Mouse (Mus musculus) olfactory bulb, adult 2 months (tissue): ENCODE data around the gene Ppm1f.
A peak's percentile ranks its signal among the peaks of the same experiment; 100 is the strongest.

Experiments used
- CTCF ChIP-seq: fragments of 200-500 bp; IDR thresholded peaks from 2 replicates; pipeline ENCODE4 v1.5.1; 2012; ENCODE audit warnings: low read depth, mild to moderate bottlenecking, low read length, moderate library complexity; ENCODE audit not compliant: insufficient read depth
- POLR2A ChIP-seq: fragments of 200-500 bp; IDR thresholded peaks from 2 replicates; pipeline ENCODE4 v1.6.1; 2012; ENCODE audit warnings: mild to moderate bottlenecking, low read depth, low read length, moderate library complexity; ENCODE audit not compliant: insufficient read depth

GRCm38 (mm10) chr16:16896382-16897055 lies at the start of gene Ppm1f:
- TF ChIP-seq CTCF (peak; percentile 85), POLR2A (peak; percentile 65; the same call in 1 of the 2 replicates)
